Mouse (Mus musculus): ENCODE measurements around the gene Ehd4. TPM values are rescaled to one million over a fixed set of nuclear protein-coding genes. Genes with fewer than 3 reads are reported as not detected.

Gene Ehd4
- polyA plus RNA-seq, 1 experiment from 2014 or later, result 62.9 TPM

DNA sequence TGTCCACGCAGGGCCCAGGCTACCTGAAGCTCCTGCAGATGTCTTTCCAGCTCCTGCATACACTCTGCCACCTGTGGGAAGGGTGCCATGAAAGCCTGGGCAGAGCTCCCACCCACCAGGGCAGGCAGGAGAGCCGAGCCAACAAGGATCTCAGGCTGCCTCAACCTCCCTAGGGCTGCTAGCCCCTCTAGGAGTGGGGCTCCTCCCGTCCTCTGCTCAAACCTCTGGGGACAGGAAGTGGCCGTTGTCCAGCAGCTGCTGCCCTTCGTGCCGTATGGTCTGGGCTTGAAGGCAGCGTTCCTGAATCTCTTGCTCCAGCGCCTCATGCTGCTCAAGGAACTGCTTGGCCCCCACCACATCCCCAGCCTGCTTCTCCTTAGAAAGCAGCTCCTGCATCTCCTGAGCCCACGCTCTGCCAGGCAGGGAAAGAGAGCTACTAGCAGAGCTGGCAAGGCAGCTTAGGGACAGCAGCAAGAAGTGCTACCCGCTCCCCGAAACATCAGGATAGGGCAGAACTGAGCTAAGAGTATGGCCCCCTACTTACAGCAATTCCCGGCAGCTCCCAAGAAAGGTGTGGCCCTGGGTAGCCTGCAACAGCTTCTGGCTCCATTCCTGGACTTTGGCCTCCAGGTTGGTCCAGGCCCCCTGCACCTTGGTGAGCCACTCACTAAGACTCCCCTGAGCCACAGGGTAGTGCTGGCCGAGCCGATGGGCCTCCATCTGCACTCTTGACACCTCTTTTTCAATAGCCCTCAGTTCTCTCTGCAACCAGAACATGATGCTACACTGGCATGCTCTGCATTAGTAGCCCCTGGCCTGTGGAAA, 107.7 kb downstream of the Ehd4 start:
- Histone ChIP-seq H3K27me3 (ENCODE audit: insufficient read depth, low read length) (no peaks in the 10 kb centered on the region), H3K36me3 (ENCODE audit: insufficient read depth) (peaks cover 5% of the 10 kb centered on the region), H3K4me1 (ENCODE audit: insufficient read depth) (no peaks in the 10 kb centered on the region), H3K4me2 (no peak overlapping the region), H3K9me3 (ENCODE audit: low read depth, low read length) (no peaks in the 10 kb centered on the region), H3K4me3 (ENCODE audit: low read depth, low read length) (no peak overlapping the region), H3K9ac (no peak overlapping the region), H3K27ac (ENCODE audit: low read depth) (no peak overlapping the region)
- DNase-seq, result peak; percentile 25
- WGBS, result 51% methylated on average over 14 of the region's 14 CpGs
- no peak for ATAC-seq (ENCODE audit: insufficient read depth)
- TF ChIP-seq CTCF (IDR thresholded peaks at IDR 0.05; ENCODE audit: low read depth), result no peak

- 72% methylated on average over 3 of the region's 3 CpGs for WGBS
- Histone ChIP-seq H3K27ac (ENCODE audit: low read depth) (0 out of 2 replicates have a peak overlapping the region, but pooled peaks have one; percentile 1), H3K36me3 (ENCODE audit: insufficient read depth) (peaks cover 26% of the 10 kb centered on the region), H3K27me3 (ENCODE audit: insufficient read depth, low read length) (no peaks in the 10 kb centered on the region), H3K4me3 (ENCODE audit: low read depth, low read length) (no peak overlapping the region), H3K4me2 (no peak overlapping the region), H3K9me3 (ENCODE audit: low read depth, low read length) (no peaks in the 10 kb centered on the region), H3K4me1 (ENCODE audit: insufficient read depth) (no peaks in the 10 kb centered on the region), H3K9ac (no peak overlapping the region)
- ATAC-seq (ENCODE audit: insufficient read depth), result 0 out of 2 replicates have a peak, but pooled peaks have one; percentile 4
- DNase-seq, result no peak
- no peak for TF ChIP-seq CTCF (IDR thresholded peaks at IDR 0.05; ENCODE audit: low read depth)
Observed at GRCm38 (mm10) chr2:120044676-120045075, 109.7 kb downstream of the Ehd4 start.

GRCm38 (mm10) chr2:120044101-120044603, 110.3 kb downstream of the Ehd4 start:
- no peak for TF ChIP-seq CTCF (IDR thresholded peaks at IDR 0.05; ENCODE audit: low read depth)
- Histone ChIP-seq H3K4me3 (ENCODE audit: low read depth, low read length) (no peak overlapping the region), H3K27me3 (ENCODE audit: insufficient read depth, low read length) (no peaks in the 10 kb centered on the region), H3K9me3 (ENCODE audit: low read depth, low read length) (no peaks in the 10 kb centered on the region), H3K27ac (ENCODE audit: low read depth) (0 out of 2 replicates have a peak overlapping the region, but pooled peaks have one; percentile 1), H3K9ac (no peak overlapping the region), H3K4me1 (ENCODE audit: insufficient read depth) (no peaks in the 10 kb centered on the region), H3K4me2 (no peak overlapping the region), H3K36me3 (ENCODE audit: insufficient read depth) (peaks cover 28% of the 10 kb centered on the region)
- ATAC-seq (ENCODE audit: insufficient read depth), result peak; percentile 81
- peak; percentile 55 for DNase-seq
- WGBS, result 49% methylated on average over 4 of the region's 4 CpGs

DNA sequence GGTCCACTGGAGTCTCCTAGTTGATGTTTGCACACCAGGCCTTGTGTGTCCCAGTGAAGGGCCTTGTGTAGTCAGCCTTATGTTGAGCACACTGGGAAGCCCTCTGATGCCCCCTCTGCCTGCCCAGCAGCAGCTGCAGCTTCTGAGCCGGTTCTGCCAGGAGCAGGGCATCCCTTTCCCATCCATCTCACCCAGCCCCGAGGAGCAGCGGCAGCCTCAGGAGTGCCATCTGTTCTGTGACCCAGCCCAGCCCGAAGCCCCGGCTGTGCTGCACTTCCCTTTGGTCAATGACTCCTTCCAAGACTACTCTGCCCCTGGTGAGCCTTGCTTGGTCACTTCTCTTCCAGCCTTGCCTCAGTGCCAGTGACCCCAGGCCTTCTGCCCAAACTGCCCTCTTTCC, 113.4 kb downstream of the Ehd4 start:
- Histone ChIP-seq H3K36me3 (ENCODE audit: insufficient read depth) (peaks cover 51% of the 10 kb centered on the region), H3K9me3 (ENCODE audit: low read depth, low read length) (no peaks in the 10 kb centered on the region), H3K4me3 (ENCODE audit: low read depth, low read length) (no peak overlapping the region), H3K4me1 (ENCODE audit: insufficient read depth) (no peaks in the 10 kb centered on the region), H3K9ac (no peak overlapping the region), H3K27me3 (ENCODE audit: insufficient read depth, low read length) (no peaks in the 10 kb centered on the region), H3K4me2 (no peak overlapping the region), H3K27ac (ENCODE audit: low read depth) (no peak overlapping the region)
- DNase-seq, result no peak
- 85% methylated on average over 5 of the region's 5 CpGs for WGBS
- no peak for TF ChIP-seq CTCF (IDR thresholded peaks at IDR 0.05; ENCODE audit: low read depth)
- no peak for ATAC-seq (ENCODE audit: insufficient read depth)

Other genes starting within 250 kb of the Ehd4 start
- gene Mapkbp1, start 181.9 kb downstream of the Ehd4 start, polyA plus RNA-seq (2014; fragmentation: Nextera tagmentation; extraction: Ambion mirVana), result 3.4 and 4.0 TPM in 2 replicates
- 19.9 and 21.8 TPM in 2 replicates for gene Jmjd7, start 127.1 kb downstream of the Ehd4 start, polyA plus RNA-seq (2014; fragmentation: Nextera tagmentation; extraction: Ambion mirVana)
- 2.2 and 3.3 TPM in 2 replicates for gene Gm28042, start 127.1 kb downstream of the Ehd4 start, polyA plus RNA-seq (2014; fragmentation: Nextera tagmentation; extraction: Ambion mirVana)
- gene Pla2g4b, start 121.2 kb downstream of the Ehd4 start, polyA plus RNA-seq (2014; fragmentation: Nextera tagmentation; extraction: Ambion mirVana), result 1.2 and 1.5 TPM in 2 replicates
- 0.11 TPM in 1 of 2 replicates, not detected in the other for gene Pla2g4e, start 90.7 kb upstream of the Ehd4 start, polyA plus RNA-seq (2014; fragmentation: Nextera tagmentation; extraction: Ambion mirVana)
- not detected in 2 replicates for gene Pla2g4d, start 134.6 kb upstream of the Ehd4 start, polyA plus RNA-seq (2014; fragmentation: Nextera tagmentation; extraction: Ambion mirVana)
- 0.11 and 0.12 TPM in 2 replicates for gene Pla2g4f, start 159.6 kb upstream of the Ehd4 start, polyA plus RNA-seq (2014; fragmentation: Nextera tagmentation; extraction: Ambion mirVana)
- gene Vps39, start 198.5 kb upstream of the Ehd4 start, polyA plus RNA-seq (2014; fragmentation: Nextera tagmentation; extraction: Ambion mirVana), result 21.9 and 22.4 TPM in 2 replicates
- gene Ganc, start 249.3 kb upstream of the Ehd4 start, polyA plus RNA-seq (2014; fragmentation: Nextera tagmentation; extraction: Ambion mirVana), result 7.2 and 8.5 TPM in 2 replicates
- 12.4 and 14.2 TPM in 2 replicates for gene Tmem87a, start 249.5 kb upstream of the Ehd4 start, polyA plus RNA-seq (2014; fragmentation: Nextera tagmentation; extraction: Ambion mirVana)